Mouse (Mus musculus): ENCODE data around the gene B4galnt3. TPM values are rescaled to one million over a fixed set of nuclear protein-coding genes. Genes with fewer than 3 reads are reported as not detected.

Gene B4galnt3
- polyA plus RNA-seq, 1 experiment = 0.66 TPM

GRCm38 (mm10) chr6:120262886-120263531, 31.4 kb downstream of the B4galnt3 start:
- Histone ChIP-seq H3K4me1 (replicated peaks; ENCODE audit: control insufficient read depth, insufficient read depth, low read length) (no peaks in the 10 kb centered on the region), H3K36me3 (ENCODE audit: control insufficient read depth, insufficient read depth, low read length) (no peaks in the 10 kb centered on the region), H3K4me3 (ENCODE audit: control insufficient read depth, insufficient read depth, low read length) (no peak overlapping the region), H3K27ac (ENCODE audit: control insufficient read depth, insufficient read depth, low read length) (no peak overlapping the region), H3K27me3 (ENCODE audit: control insufficient read depth, insufficient read depth, low read length) (no peaks in the 10 kb centered on the region)
- TF ChIP-seq CTCF (IDR thresholded peaks at IDR 0.05; ENCODE audit: borderline replicate concordance, control insufficient read depth, extremely low read depth, insufficient read depth, low read length, poor library complexity) (no peak), POLR2A (IDR thresholded peaks at IDR 0.05; ENCODE audit: control insufficient read depth, extremely low read depth, insufficient read depth, low read length, poor library complexity) (no peak)
- no peak for DNase-seq
- 92% methylated on average over 12 of the region's 12 CpGs for WGBS

DNA sequence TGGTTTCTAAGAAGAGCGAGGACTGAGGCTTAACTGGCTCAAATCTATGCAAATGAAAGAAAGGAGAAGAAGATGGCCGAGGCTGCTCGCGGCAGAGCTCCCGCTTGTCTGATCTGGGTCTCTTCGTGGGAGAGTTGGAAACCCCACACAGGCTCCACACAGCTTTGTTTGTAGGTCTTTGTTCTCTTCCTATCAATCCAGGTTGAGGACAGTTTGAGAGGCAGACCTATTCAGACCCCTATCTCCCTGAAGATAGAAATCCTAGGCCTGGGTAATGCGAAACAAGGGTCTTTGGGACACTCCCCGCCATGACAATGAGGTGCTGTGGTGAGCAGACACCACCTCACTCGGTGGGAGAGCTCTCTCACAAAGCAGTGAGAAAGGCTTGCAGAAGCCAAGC, 34.9 kb downstream of the B4galnt3 start:
- Histone ChIP-seq H3K4me1 (replicated peaks; ENCODE audit: control insufficient read depth, insufficient read depth, low read length) (peaks cover 9% of the 10 kb centered on the region), H3K27ac (ENCODE audit: control insufficient read depth, insufficient read depth, low read length) (no peak overlapping the region), H3K27me3 (ENCODE audit: control insufficient read depth, insufficient read depth, low read length) (no peaks in the 10 kb centered on the region), H3K4me3 (ENCODE audit: control insufficient read depth, insufficient read depth, low read length) (no peak overlapping the region), H3K36me3 (ENCODE audit: control insufficient read depth, insufficient read depth, low read length) (no peaks in the 10 kb centered on the region)
- TF ChIP-seq CTCF (IDR thresholded peaks at IDR 0.05; ENCODE audit: borderline replicate concordance, control insufficient read depth, extremely low read depth, insufficient read depth, low read length, poor library complexity) (no peak), POLR2A (IDR thresholded peaks at IDR 0.05; ENCODE audit: control insufficient read depth, extremely low read depth, insufficient read depth, low read length, poor library complexity) (no peak)
- DNase-seq = no peak
- WGBS = 56% methylated on average over 9 of the region's 9 CpGs

DNA sequence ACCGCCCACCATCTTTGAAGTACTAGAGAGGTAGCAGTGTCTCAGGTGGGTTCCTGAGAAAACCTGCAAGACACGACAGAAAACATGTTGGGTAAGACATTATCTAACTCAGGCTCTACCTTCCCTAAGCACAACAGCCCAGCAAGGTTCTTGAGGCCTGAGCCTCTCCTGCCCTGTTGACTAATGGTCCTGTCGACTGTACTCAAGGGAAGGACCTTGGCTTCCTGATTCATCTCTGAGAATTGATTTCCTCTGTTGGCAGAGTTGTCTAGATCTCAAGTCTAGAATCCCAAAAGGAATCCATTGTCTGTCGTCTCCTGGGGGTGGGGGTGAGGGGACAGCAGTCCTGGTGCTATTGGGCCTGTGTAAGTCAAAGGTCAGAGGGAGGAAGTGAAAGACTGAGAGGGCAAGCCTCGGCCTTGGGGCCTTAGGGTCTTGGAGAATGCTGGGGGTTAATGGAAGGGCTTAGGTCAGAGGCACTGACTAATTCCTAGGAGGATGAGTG, 37.9 kb downstream of the B4galnt3 start:
- no peak for TF ChIP-seq CTCF (IDR thresholded peaks at IDR 0.05; ENCODE audit: borderline replicate concordance, control insufficient read depth, extremely low read depth, insufficient read depth, low read length, poor library complexity)
- no peak for TF ChIP-seq POLR2A (IDR thresholded peaks at IDR 0.05; ENCODE audit: control insufficient read depth, extremely low read depth, insufficient read depth, low read length, poor library complexity)
- Histone ChIP-seq H3K4me1 (replicated peaks; ENCODE audit: control insufficient read depth, insufficient read depth, low read length) (peaks cover 9% of the 10 kb centered on the region), H3K27ac (ENCODE audit: control insufficient read depth, insufficient read depth, low read length) (no peak overlapping the region), H3K36me3 (ENCODE audit: control insufficient read depth, insufficient read depth, low read length) (no peaks in the 10 kb centered on the region), H3K4me3 (ENCODE audit: control insufficient read depth, insufficient read depth, low read length) (no peak overlapping the region), H3K27me3 (ENCODE audit: control insufficient read depth, insufficient read depth, low read length) (no peaks in the 10 kb centered on the region)
- no peak for DNase-seq
- WGBS = 88% methylated on average over 5 of the region's 5 CpGs

DNA sequence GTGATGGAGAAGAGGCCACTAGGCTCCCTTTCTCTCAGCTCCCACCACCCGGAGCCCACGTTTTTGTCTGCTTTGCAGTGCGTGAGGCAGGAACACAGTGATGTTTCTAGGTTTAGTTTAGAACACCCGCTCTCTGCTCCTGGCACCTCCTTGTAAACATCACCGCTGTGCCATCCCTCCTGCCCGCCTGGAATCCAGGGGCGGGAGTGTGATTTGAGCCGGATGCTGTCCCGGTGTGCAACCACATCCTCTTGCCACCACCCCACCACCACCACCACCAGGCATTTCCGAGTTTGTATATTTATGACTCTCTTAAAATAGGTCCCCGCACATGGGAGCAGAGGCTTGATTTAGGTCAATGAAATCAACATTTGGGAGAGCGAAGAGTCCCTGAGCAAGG, 38.7 kb downstream of the B4galnt3 start:
- Histone ChIP-seq H3K27ac (ENCODE audit: control insufficient read depth, insufficient read depth, low read length) (no peak overlapping the region), H3K4me3 (ENCODE audit: control insufficient read depth, insufficient read depth, low read length) (no peak overlapping the region), H3K27me3 (ENCODE audit: control insufficient read depth, insufficient read depth, low read length) (no peaks in the 10 kb centered on the region), H3K36me3 (ENCODE audit: control insufficient read depth, insufficient read depth, low read length) (no peaks in the 10 kb centered on the region), H3K4me1 (replicated peaks; ENCODE audit: control insufficient read depth, insufficient read depth, low read length) (peaks cover 9% of the 10 kb centered on the region)
- DNase-seq = peak; percentile 3
- 34% methylated on average over 12 of the region's 12 CpGs for WGBS
- TF ChIP-seq CTCF (IDR thresholded peaks at IDR 0.05; ENCODE audit: borderline replicate concordance, control insufficient read depth, extremely low read depth, insufficient read depth, low read length, poor library complexity) (no peak), POLR2A (IDR thresholded peaks at IDR 0.05; ENCODE audit: control insufficient read depth, extremely low read depth, insufficient read depth, low read length, poor library complexity) (no peak)

- H3K4me1 ChIP-seq (replicated peaks; ENCODE audit: control insufficient read depth, insufficient read depth, low read length) = peaks cover 9% of the 10 kb centered on the region
- no peak overlapping the region for H3K27ac ChIP-seq (ENCODE audit: control insufficient read depth, insufficient read depth, low read length)
- DNase-seq = no peak
- no peaks in the 10 kb centered on the region for H3K27me3 ChIP-seq (ENCODE audit: control insufficient read depth, insufficient read depth, low read length)
- TF ChIP-seq POLR2A (IDR thresholded peaks at IDR 0.05; ENCODE audit: control insufficient read depth, extremely low read depth, insufficient read depth, low read length, poor library complexity) = no peak
- TF ChIP-seq CTCF (IDR thresholded peaks at IDR 0.05; ENCODE audit: borderline replicate concordance, control insufficient read depth, extremely low read depth, insufficient read depth, low read length, poor library complexity) = no peak
- no peak overlapping the region for H3K4me3 ChIP-seq (ENCODE audit: control insufficient read depth, insufficient read depth, low read length)
- H3K36me3 ChIP-seq (ENCODE audit: control insufficient read depth, insufficient read depth, low read length) = no peaks in the 10 kb centered on the region
- WGBS = 83% methylated on average over 4 of the region's 4 CpGs
Measured at GRCm38 (mm10) chr6:120255144-120255543, 39.2 kb downstream of the B4galnt3 start.

GRCm38 (mm10) chr6:120254640-120255039, 39.7 kb downstream of the B4galnt3 start:
- TF ChIP-seq POLR2A (IDR thresholded peaks at IDR 0.05; ENCODE audit: control insufficient read depth, extremely low read depth, insufficient read depth, low read length, poor library complexity) (no peak), CTCF (IDR thresholded peaks at IDR 0.05; ENCODE audit: borderline replicate concordance, control insufficient read depth, extremely low read depth, insufficient read depth, low read length, poor library complexity) (no peak)
- Histone ChIP-seq H3K27ac (ENCODE audit: control insufficient read depth, insufficient read depth, low read length) (no peak overlapping the region), H3K4me1 (replicated peaks; ENCODE audit: control insufficient read depth, insufficient read depth, low read length) (peaks cover 9% of the 10 kb centered on the region), H3K36me3 (ENCODE audit: control insufficient read depth, insufficient read depth, low read length) (no peaks in the 10 kb centered on the region), H3K4me3 (ENCODE audit: control insufficient read depth, insufficient read depth, low read length) (no peak overlapping the region), H3K27me3 (ENCODE audit: control insufficient read depth, insufficient read depth, low read length) (no peaks in the 10 kb centered on the region)
- WGBS = 90% methylated on average over 4 of the region's 4 CpGs
- DNase-seq = no peak

All from thymus, adult 2 months (tissue).